In genomic region chr15:13336392-13336791, GRCm38 (mm10) we compare ENCODE assay signal across 30 mouse cellular contexts.
"Had no signal": no experiment of that assay in that cellular context is flagged by ENCODE, and none has a peak within 500 bp of the region (broad histone marks: within the 10 kb centered on the region; RNA-seq: fewer than 3 reads in every experiment).

No protein-coding gene starts in this region.

- H3K4me1 ChIP-seq: limb, embryonic 10.5 days; limb, embryonic 12.5 days; limb, embryonic 13.5 days; limb, embryonic 15.5 days; liver, embryonic 12.5 days; liver, embryonic 13.5 days; liver, embryonic 15.5 days; lung, embryonic 15.5 days; megakaryocyte, embryonic 14.5 days; midbrain, embryonic 10.5 days; midbrain, embryonic 12.5 days; midbrain, embryonic 13.5 days; midbrain, embryonic 15.5 days; neural tube, embryonic 12.5 days had no signal

- H3K4me2 ChIP-seq: limb, embryonic 12.5 days; limb, embryonic 13.5 days; limb, embryonic 15.5 days; liver, embryonic 11.5 days; liver, embryonic 12.5 days; liver, embryonic 13.5 days; liver, embryonic 15.5 days; lung, embryonic 14.5 days; lung, embryonic 15.5 days; midbrain, embryonic 11.5 days; midbrain, embryonic 12.5 days; midbrain, embryonic 13.5 days; midbrain, embryonic 15.5 days; neural tube, embryonic 12.5 days had no signal

- H3K9me3 ChIP-seq: limb, embryonic 10.5 days; limb, embryonic 12.5 days; limb, embryonic 13.5 days; limb, embryonic 15.5 days; liver, embryonic 12.5 days; liver, embryonic 13.5 days; liver, embryonic 15.5 days; lung, embryonic 15.5 days; midbrain, embryonic 10.5 days; midbrain, embryonic 12.5 days; midbrain, embryonic 13.5 days; midbrain, embryonic 15.5 days; neural tube, embryonic 12.5 days had no signal

- H3K36me3 ChIP-seq: limb, embryonic 10.5 days; limb, embryonic 12.5 days; limb, embryonic 13.5 days; limb, embryonic 15.5 days; liver, embryonic 12.5 days; liver, embryonic 13.5 days; liver, embryonic 15.5 days; lung, embryonic 15.5 days; midbrain, embryonic 10.5 days; midbrain, embryonic 12.5 days; midbrain, embryonic 13.5 days; midbrain, embryonic 15.5 days; neural tube, embryonic 12.5 days had no signal

- H3K27ac ChIP-seq: limb, embryonic 10.5 days; limb, embryonic 12.5 days; limb, embryonic 13.5 days; limb, embryonic 15.5 days; liver, embryonic 12.5 days; liver, embryonic 13.5 days; liver, embryonic 14.5 days; liver, embryonic 15.5 days; lung, embryonic 15.5 days; macrophage; midbrain, embryonic 10.5 days; midbrain, embryonic 12.5 days; midbrain, embryonic 13.5 days; midbrain, embryonic 15.5 days; neural tube, embryonic 12.5 days had no signal

- H3K4me3 ChIP-seq: limb, embryonic 10.5 days; limb, embryonic 12.5 days; limb, embryonic 13.5 days; limb, embryonic 15.5 days; liver, embryonic 12.5 days; liver, embryonic 13.5 days; liver, embryonic 15.5 days; lung, embryonic 15.5 days; megakaryocyte, embryonic 14.5 days; midbrain, embryonic 10.5 days; midbrain, embryonic 12.5 days; midbrain, embryonic 13.5 days; midbrain, embryonic 15.5 days; myocyte; neural tube, embryonic 12.5 days had no signal

- DNase-seq: left cerebral cortex, postnatal 4 days; liver; liver, embryonic 13.5 days; liver, postnatal 0 days; lung, adult 18-20 months; lung, adult 2 months; lung, embryonic 14.5 days; lung, postnatal 10 days; lung, postnatal 14 days; lung, postnatal 36 days; lung, postnatal 4 days; midbrain, embryonic 14.5 days had no signal

- H3K9ac ChIP-seq: limb, embryonic 12.5 days; limb, embryonic 13.5 days; limb, embryonic 15.5 days; liver, embryonic 12.5 days; liver, embryonic 13.5 days; liver, embryonic 14.5 days; liver, embryonic 15.5 days; liver, postnatal 0 days; lung, embryonic 14.5 days; lung, embryonic 15.5 days; midbrain, embryonic 12.5 days; midbrain, embryonic 13.5 days; midbrain, embryonic 15.5 days; neural tube, embryonic 12.5 days had no signal

- H3K27me3 ChIP-seq: limb, embryonic 12.5 days; limb, embryonic 13.5 days; limb, embryonic 15.5 days; liver, embryonic 12.5 days; liver, embryonic 13.5 days; liver, embryonic 15.5 days; lung, embryonic 15.5 days; megakaryocyte, embryonic 14.5 days; midbrain, embryonic 12.5 days; midbrain, embryonic 13.5 days; midbrain, embryonic 15.5 days; neural tube, embryonic 12.5 days had no signal
